Mouse (Mus musculus): ENCODE measurements around the gene Trp73. TPM values are rescaled to one million over a fixed set of nuclear protein-coding genes. Genes with fewer than 3 reads are reported as not detected.

Gene Trp73
- 9.3 and 9.8 TPM in 2 replicates for polyA plus RNA-seq (2015; fragmentation: Nextera tagmentation; extraction: Ambion mirVana)

DNA sequence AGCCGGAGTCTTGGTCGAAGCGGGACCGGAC is at the start of gene Trp73:
Trp73 (minus strand) TSS at position 27 of the 31 bp plus-strand sequence.
- peaks cover 39% of the 10 kb centered on the region for H3K4me1 ChIP-seq
- peak within 1 kb of the TSS; percentile 93 for H3K4me2 ChIP-seq (replicated peaks)
- H3K9ac ChIP-seq: peak within 1 kb of the TSS; percentile 18; the same call in 1 of the 2 replicates
- WGBS: 0% methylated on average over 4 of the region's 4 CpGs
- peaks cover 62% of the 10 kb centered on the region for H3K27me3 ChIP-seq
- H3K27ac ChIP-seq (replicated peaks): no peak within 1 kb of the TSS
- H3K36me3 ChIP-seq: no peaks in the 10 kb centered on the region
- ATAC-seq (ENCODE audit: insufficient number of reproducible peaks, low FRiP score, low TSS enrichment, low read depth): no peak
- peak within 1 kb of the TSS; percentile 44 for H3K4me3 ChIP-seq (replicated peaks)
- H3K9me3 ChIP-seq (replicated peaks): no peaks in the 10 kb centered on the region

GRCm38 (mm10) chr4:154188948-154189347 is 48.9 kb upstream of the Trp73 start:
- no peak for ATAC-seq (ENCODE audit: insufficient number of reproducible peaks, low FRiP score, low TSS enrichment, low read depth)
- no peak overlapping the region for H3K4me3 ChIP-seq (replicated peaks)
- no peak overlapping the region for H3K9ac ChIP-seq
- 77% methylated on average over 8 of the region's 8 CpGs for WGBS
- H3K9me3 ChIP-seq (replicated peaks): no peaks in the 10 kb centered on the region
- no peaks in the 10 kb centered on the region for H3K27me3 ChIP-seq
- no peak overlapping the region for H3K4me2 ChIP-seq (replicated peaks)
- no peaks in the 10 kb centered on the region for H3K4me1 ChIP-seq
- no peak overlapping the region for H3K27ac ChIP-seq (replicated peaks)
- 0 out of 2 replicates have a peak, but pooled peaks cover 2% of the 10 kb centered on the region for H3K36me3 ChIP-seq

- Histone ChIP-seq H3K27me3 (no peaks in the 10 kb centered on the region), H3K27ac (replicated peaks) (no peak overlapping the region), H3K4me2 (replicated peaks) (no peak overlapping the region), H3K9me3 (replicated peaks) (no peaks in the 10 kb centered on the region), H3K4me3 (replicated peaks) (no peak overlapping the region), H3K9ac (no peak overlapping the region), H3K4me1 (no peaks in the 10 kb centered on the region), H3K36me3 (no peaks in the 10 kb centered on the region)
- no peak for ATAC-seq (ENCODE audit: insufficient number of reproducible peaks, low FRiP score, low TSS enrichment, low read depth)
- 83% methylated on average over 11 of the region's 11 CpGs for WGBS
Measured at GRCm38 (mm10) chr4:154186002-154186537, 46.1 kb upstream of the Trp73 start.

DNA sequence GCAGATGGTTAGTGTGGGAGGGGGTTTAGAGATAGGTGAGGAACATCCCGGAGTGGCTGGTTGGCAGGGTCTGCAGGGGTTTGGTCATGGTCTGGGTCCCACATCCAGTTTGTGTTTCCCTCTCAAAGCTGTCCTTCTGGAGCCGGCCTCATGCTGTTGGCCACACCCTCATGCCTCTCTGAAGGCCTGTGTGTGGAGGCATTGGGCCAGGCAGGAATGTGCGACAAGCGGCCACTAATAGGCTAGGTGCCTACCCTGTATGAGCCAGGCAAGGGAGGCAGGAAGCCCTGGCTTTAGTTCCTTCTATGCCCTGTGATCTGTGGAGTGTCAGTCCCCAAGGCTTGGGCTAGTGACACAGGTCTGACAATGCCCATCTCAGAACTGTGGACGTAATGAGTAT is 45.0 kb upstream of the Trp73 start:
- no peaks in the 10 kb centered on the region for H3K9me3 ChIP-seq (replicated peaks)
- 71% methylated on average over 5 of the region's 5 CpGs for WGBS
- no peak for ATAC-seq (ENCODE audit: insufficient number of reproducible peaks, low FRiP score, low TSS enrichment, low read depth)

DNA sequence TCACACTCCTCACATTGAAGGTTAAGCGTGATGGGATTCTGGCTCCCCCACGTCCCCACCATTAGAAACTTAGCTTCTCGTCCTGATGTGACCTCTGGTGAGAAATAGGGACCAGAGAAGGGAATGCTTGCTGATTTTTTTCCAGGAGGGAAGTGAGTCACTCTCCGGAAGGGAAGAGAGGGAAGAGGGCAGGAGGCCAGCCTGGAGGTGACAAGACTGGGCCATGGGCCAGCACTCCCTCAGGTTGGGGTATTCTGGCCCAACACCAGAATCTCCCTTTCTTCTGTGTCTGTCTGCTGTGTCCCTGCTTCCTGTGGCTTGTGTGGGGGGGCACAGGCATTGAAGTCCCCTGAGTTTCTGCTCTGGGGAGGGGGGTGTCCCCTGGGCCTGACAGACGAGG is 43.6 kb upstream of the Trp73 start:
- Histone ChIP-seq H3K27ac (replicated peaks) (no peak overlapping the region), H3K4me3 (replicated peaks) (no peak overlapping the region), H3K9me3 (replicated peaks) (no peaks in the 10 kb centered on the region), H3K4me2 (replicated peaks) (no peak overlapping the region), H3K36me3 (no peaks in the 10 kb centered on the region), H3K4me1 (no peaks in the 10 kb centered on the region), H3K27me3 (no peaks in the 10 kb centered on the region), H3K9ac (no peak overlapping the region)
- WGBS: 87% methylated on average over 5 of the region's 5 CpGs
- no peak for ATAC-seq (ENCODE audit: insufficient number of reproducible peaks, low FRiP score, low TSS enrichment, low read depth)

More for the DNA sequence above, 45.0 kb upstream of the Trp73 start:
- no peak overlapping the region for H3K9ac ChIP-seq
- no peaks in the 10 kb centered on the region for H3K27me3 ChIP-seq
- H3K36me3 ChIP-seq: no peaks in the 10 kb centered on the region
- H3K27ac ChIP-seq (replicated peaks): no peak overlapping the region
- H3K4me2 ChIP-seq (replicated peaks): no peak overlapping the region
- H3K4me3 ChIP-seq (replicated peaks): no peak overlapping the region
- H3K4me1 ChIP-seq: no peaks in the 10 kb centered on the region

- Histone ChIP-seq H3K4me2 (replicated peaks) (no peak overlapping the region), H3K27ac (replicated peaks) (no peak overlapping the region), H3K4me1 (peaks cover 7% of the 10 kb centered on the region; the same call in 1 of the 2 replicates), H3K27me3 (no peaks in the 10 kb centered on the region), H3K9me3 (replicated peaks) (no peaks in the 10 kb centered on the region), H3K36me3 (no peaks in the 10 kb centered on the region), H3K9ac (no peak overlapping the region), H3K4me3 (replicated peaks) (no peak overlapping the region)
- ATAC-seq (ENCODE audit: insufficient number of reproducible peaks, low FRiP score, low TSS enrichment, low read depth): no peak
- 75% methylated on average over 7 of the region's 7 CpGs for WGBS
Measured at GRCm38 (mm10) chr4:154181001-154181400, 41.0 kb upstream of the Trp73 start.

- H3K27me3 ChIP-seq: no peaks in the 10 kb centered on the region; the same call in 1 of the 2 replicates
- no peaks in the 10 kb centered on the region for H3K9me3 ChIP-seq (replicated peaks)
- H3K27ac ChIP-seq (replicated peaks): no peak overlapping the region
- no peak overlapping the region for H3K4me2 ChIP-seq (replicated peaks)
- no peak for ATAC-seq (ENCODE audit: insufficient number of reproducible peaks, low FRiP score, low TSS enrichment, low read depth)
- WGBS: 47% methylated on average over 8 of the region's 8 CpGs
- H3K9ac ChIP-seq: no peak overlapping the region
- peaks cover 29% of the 10 kb centered on the region for H3K4me1 ChIP-seq
- H3K36me3 ChIP-seq: no peaks in the 10 kb centered on the region
- no peak overlapping the region for H3K4me3 ChIP-seq (replicated peaks)
Measured at GRCm38 (mm10) chr4:154177257-154177656, 37.2 kb upstream of the Trp73 start.

- no peaks in the 10 kb centered on the region for H3K9me3 ChIP-seq (replicated peaks)
- peaks cover 19% of the 10 kb centered on the region for H3K27me3 ChIP-seq
- no peaks in the 10 kb centered on the region for H3K36me3 ChIP-seq
- H3K27ac ChIP-seq (replicated peaks): no peak overlapping the region
- peak overlapping the region; percentile 98 for H3K4me2 ChIP-seq (replicated peaks)
- peaks cover 51% of the 10 kb centered on the region for H3K4me1 ChIP-seq
- no peak for ATAC-seq (ENCODE audit: insufficient number of reproducible peaks, low FRiP score, low TSS enrichment, low read depth)
- no peak overlapping the region for H3K9ac ChIP-seq
- WGBS: 27% methylated on average over 13 of the region's 13 CpGs
- peak overlapping the region; percentile 67 for H3K4me3 ChIP-seq (replicated peaks)
Measured at GRCm38 (mm10) chr4:154171931-154172604, 32.1 kb upstream of the Trp73 start.

GRCm38 (mm10) chr4:154171151-154171930 is 31.3 kb upstream of the Trp73 start:
- peak; percentile 29; the same call in 1 of the 2 replicates for ATAC-seq (ENCODE audit: insufficient number of reproducible peaks, low FRiP score, low TSS enrichment, low read depth)
- H3K27me3 ChIP-seq: peaks cover 19% of the 10 kb centered on the region
- H3K9ac ChIP-seq: peak overlapping the region; percentile 39
- H3K27ac ChIP-seq (replicated peaks): peak overlapping the region; percentile 44
- no peaks in the 10 kb centered on the region for H3K9me3 ChIP-seq (replicated peaks)
- whole genome bisulfite sequencing: under 1% methylated on average over 37 of the region's 37 CpGs
- peak overlapping the region; percentile 98 for H3K4me2 ChIP-seq (replicated peaks)
- H3K4me3 ChIP-seq (replicated peaks): peak overlapping the region; percentile 67
- peaks cover 51% of the 10 kb centered on the region for H3K4me1 ChIP-seq
- no peaks in the 10 kb centered on the region for H3K36me3 ChIP-seq

DNA sequence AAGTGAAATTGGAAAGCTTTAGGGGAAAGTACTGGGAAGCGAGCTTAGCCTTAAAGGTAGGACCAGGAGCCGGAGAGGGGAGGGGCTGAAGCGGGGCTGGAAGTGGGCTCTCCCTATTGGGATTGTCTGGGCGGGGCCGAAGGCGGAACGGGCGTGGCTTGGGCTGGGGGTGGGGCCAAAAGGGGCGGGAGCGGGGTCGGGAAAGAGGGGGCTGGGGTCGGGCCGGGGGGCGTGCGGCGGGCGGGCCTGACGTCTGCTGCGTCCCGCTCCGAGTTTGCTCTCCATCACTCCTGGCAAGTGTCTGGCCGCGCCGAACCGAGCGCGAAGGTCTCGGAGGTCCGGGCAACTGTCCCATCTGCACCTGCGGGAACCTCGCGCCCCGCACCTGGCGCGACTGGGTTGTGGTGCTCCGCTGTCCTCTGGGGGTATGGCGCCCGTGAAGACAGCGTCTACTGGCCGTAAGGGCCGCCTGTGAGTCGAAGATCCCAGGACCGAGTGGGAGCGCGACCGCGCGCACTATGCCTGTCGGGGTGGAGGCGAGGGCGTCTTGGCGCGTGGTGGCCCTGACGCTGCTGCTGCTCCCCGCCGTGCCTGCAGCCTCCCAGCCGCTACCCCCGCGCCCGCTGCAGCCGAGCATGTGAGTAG is 30.6 kb upstream of the Trp73 start, which contains the start of gene Megf6:
Megf6 (plus strand) TSS at position 225 of the 645 bp plus-strand sequence.
- Histone ChIP-seq H3K9me3 (replicated peaks) (no peaks in the 10 kb centered on the region), H3K4me3 (replicated peaks) (peak within 1 kb of the TSS; percentile 67), H3K4me1 (peaks cover 46% of the 10 kb centered on the region), H3K9ac (peak within 1 kb of the TSS; percentile 39), H3K27ac (replicated peaks) (peak within 1 kb of the TSS; percentile 44), H3K27me3 (peaks cover 19% of the 10 kb centered on the region), H3K4me2 (replicated peaks) (peak within 1 kb of the TSS; percentile 98), H3K36me3 (no peaks in the 10 kb centered on the region)
- ATAC-seq (ENCODE audit: insufficient number of reproducible peaks, low FRiP score, low TSS enrichment, low read depth): peak; percentile 83
- under 1% methylated on average over 56 of the region's 61 CpGs for WGBS

GRCm38 (mm10) chr4:154170021-154170420 is 30.0 kb upstream of the Trp73 start:
- Histone ChIP-seq H3K4me3 (replicated peaks) (peak overlapping the region; percentile 67), H3K9ac (peak overlapping the region; percentile 21; the same call in 1 of the 2 replicates), H3K27me3 (peaks cover 19% of the 10 kb centered on the region), H3K4me1 (peaks cover 41% of the 10 kb centered on the region), H3K36me3 (no peaks in the 10 kb centered on the region), H3K4me2 (replicated peaks) (peak overlapping the region; percentile 98), H3K27ac (replicated peaks) (no peak overlapping the region), H3K9me3 (replicated peaks) (no peaks in the 10 kb centered on the region)
- WGBS: 1% methylated on average over 15 of the region's 15 CpGs
- ATAC-seq (ENCODE audit: insufficient number of reproducible peaks, low FRiP score, low TSS enrichment, low read depth): peak; percentile 4; the same call in 1 of the 2 replicates
